Mouse (Mus musculus) thymus, adult 2 months (tissue): ENCODE results near the gene Camkk2. TPM values are rescaled to one million over a fixed set of nuclear protein-coding genes. Genes with fewer than 3 reads are reported as not detected.

Experiments
- DNase-seq: peaks from one replicate; pipeline ENCODE4 v3.0.0; 2021
- H3K27ac ChIP-seq: fragments of 200-500 bp; 2 replicates; pipeline ENCODE4 v1.5.1; 2012; ENCODE audit warnings: low read length, control low read depth; ENCODE audit not compliant: control insufficient read depth, insufficient read depth
- H3K27me3 ChIP-seq: fragments of 200-500 bp; 2 replicates; pipeline ENCODE4 v1.6.1; 2012; ENCODE audit warnings: mild to moderate bottlenecking, low read length, moderate library complexity, mixed read lengths; ENCODE audit not compliant: control insufficient read depth, insufficient read depth
- H3K36me3 ChIP-seq: fragments of 200-500 bp; 2 replicates; pipeline ENCODE4 v1.6.1; 2012; ENCODE audit warnings: mild to moderate bottlenecking, low read length, moderate library complexity; ENCODE audit not compliant: control insufficient read depth, insufficient read depth
- H3K4me1 ChIP-seq: fragments of 200-500 bp; replicated peaks from 2 replicates; pipeline ENCODE4 v1.6.1; 2012; ENCODE audit warnings: low read length; ENCODE audit not compliant: control insufficient read depth, insufficient read depth
- H3K4me3 ChIP-seq: fragments of 200-500 bp; 2 replicates; pipeline ENCODE4 v1.5.1; 2012; ENCODE audit warnings: mild to moderate bottlenecking, low read length, control low read depth, moderate library complexity; ENCODE audit not compliant: control insufficient read depth, insufficient read depth
- CTCF ChIP-seq: fragments of 200-500 bp; IDR thresholded peaks from 2 replicates; pipeline ENCODE4 v1.5.1; 2012; ENCODE audit warnings: mild to moderate bottlenecking, control low read depth, low read length, moderate library complexity, borderline replicate concordance; ENCODE audit not compliant: control insufficient read depth, poor library complexity, insufficient read depth; ENCODE audit errors: extremely low read depth
- POLR2A ChIP-seq: fragments of 200-500 bp; IDR thresholded peaks from 2 replicates; pipeline ENCODE4 v1.6.1; 2012; ENCODE audit warnings: mild to moderate bottlenecking, low read length, control low read depth, moderate library complexity; ENCODE audit not compliant: control insufficient read depth, poor library complexity, insufficient read depth; ENCODE audit errors: extremely low read depth
- WGBS: fragments of 180-500 bp; shearing (Covaris S2); methylation state at CpG from one replicate; pipeline ENCODE4 v1.1.7; 2018; 5-methylcytosine and 5-hydroxymethylcytosine counted together
- polyA plus RNA-seq: library from polyadenylated mRNA; depleted of rRNA; stranded (reverse); fragments of >200 nt; gene quantifications from 2 replicates; pipeline ENCODE4 v1.2.3, GENCODE M21; 2012

The Camkk2 gene
- polyA plus RNA-seq, 1 experiment, result 31.1 TPM

GRCm38 (mm10) chr5:122775646-122776286 lies 3.4 kb downstream of the Camkk2 start:
- H3K36me3 ChIP-seq, result no peaks in the 10 kb centered on the region
- no peaks in the 10 kb centered on the region for H3K27me3 ChIP-seq
- TF ChIP-seq POLR2A (no peak), CTCF (no peak)
- no peak for DNase-seq
- peaks cover 33% of the 10 kb centered on the region for H3K4me1 ChIP-seq
- WGBS, result 73% methylated on average over 14 of the region's 14 CpGs
- H3K4me3 ChIP-seq, result no peak overlapping the region
- H3K27ac ChIP-seq, result no peak overlapping the region

DNA sequence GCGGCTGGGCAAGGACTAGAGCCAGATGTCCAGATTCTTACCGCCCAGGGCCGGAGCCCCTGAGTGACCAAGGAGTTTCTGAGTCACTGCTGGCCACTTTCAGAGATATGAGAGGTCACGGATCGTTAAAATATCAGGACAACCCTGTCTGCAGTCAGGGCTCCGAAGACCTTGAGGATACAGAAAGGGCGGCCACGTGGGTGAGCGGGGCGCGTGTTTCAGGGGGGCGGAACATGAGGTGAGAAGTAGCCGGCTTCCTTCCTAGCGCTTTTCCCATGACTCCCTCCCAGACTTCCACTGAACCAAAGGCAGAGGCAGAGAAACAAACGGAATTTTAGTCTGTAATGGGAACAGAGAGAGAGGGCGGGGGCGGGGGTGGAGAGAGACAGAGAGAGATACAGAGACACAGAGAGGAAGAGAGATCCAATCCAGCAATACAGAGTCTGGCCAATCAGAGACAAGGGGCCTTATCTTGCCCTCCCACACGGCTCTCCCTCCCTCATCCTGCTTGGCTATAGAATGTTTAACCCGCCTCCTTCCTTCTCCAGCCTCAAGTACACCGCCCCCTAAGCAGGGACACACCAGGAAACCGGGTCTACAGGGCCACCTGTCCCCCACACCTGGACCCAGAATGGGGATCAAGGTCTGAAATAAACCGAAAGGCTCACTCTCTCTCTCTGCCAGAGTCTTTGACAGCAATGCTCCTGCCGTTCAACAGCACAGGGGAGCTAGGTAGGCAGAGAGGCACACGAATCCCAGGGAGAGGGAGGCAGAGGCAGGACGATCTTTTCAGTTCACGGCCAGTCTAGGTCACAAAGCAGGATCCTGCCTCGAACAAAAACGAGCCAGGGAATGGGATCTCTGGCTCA lies 4.2 kb downstream of the Camkk2 start:
- 79% methylated on average over 28 of the region's 28 CpGs for WGBS

DNA sequence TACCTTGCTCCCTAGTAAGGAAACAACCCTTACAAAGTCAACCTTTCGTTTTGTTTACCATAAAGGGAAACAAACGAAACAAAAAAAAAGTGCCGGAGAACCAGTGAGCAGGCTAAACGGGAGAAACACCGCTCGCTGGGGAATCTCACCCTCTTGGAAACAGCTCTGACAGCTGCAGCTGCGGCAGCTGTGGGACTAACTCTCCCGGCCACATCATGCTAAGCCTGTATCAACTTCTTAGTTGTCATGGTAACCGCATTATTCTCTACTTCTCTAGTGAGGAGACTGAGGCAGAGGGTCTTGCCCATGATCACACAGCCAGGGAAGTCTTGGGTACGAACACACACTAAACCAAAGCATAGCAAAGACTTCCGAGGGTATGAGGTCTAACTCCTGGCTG lies 5.5 kb downstream of the Camkk2 start:
- Histone ChIP-seq H3K27me3 (no peaks in the 10 kb centered on the region), H3K27ac (no peak overlapping the region), H3K4me3 (no peak overlapping the region), H3K4me1 (peaks cover 34% of the 10 kb centered on the region), H3K36me3 (no peaks in the 10 kb centered on the region)
- 79% methylated on average over 11 of the region's 11 CpGs for WGBS
- TF ChIP-seq POLR2A (no peak), CTCF (no peak)
- DNase-seq, result no peak

More for the DNA sequence above, 4.2 kb downstream of the Camkk2 start:
- TF ChIP-seq CTCF, result no peak
- TF ChIP-seq POLR2A, result no peak
- no peak for DNase-seq
- Histone ChIP-seq H3K4me1 (peaks cover 32% of the 10 kb centered on the region), H3K36me3 (no peaks in the 10 kb centered on the region), H3K4me3 (no peak overlapping the region), H3K27ac (no peak overlapping the region), H3K27me3 (no peaks in the 10 kb centered on the region)

- TF ChIP-seq CTCF, result no peak
- TF ChIP-seq POLR2A, result no peak
- no peaks in the 10 kb centered on the region for H3K27me3 ChIP-seq
- H3K4me1 ChIP-seq, result peaks cover 25% of the 10 kb centered on the region
- H3K27ac ChIP-seq, result no peak overlapping the region
- H3K4me3 ChIP-seq, result no peak overlapping the region
- H3K36me3 ChIP-seq, result no peaks in the 10 kb centered on the region
- no peak for DNase-seq
- WGBS, result 49% methylated on average over 9 of the region's 9 CpGs
These were observed 7.8 kb downstream of the Camkk2 start for GRCm38 (mm10) chr5:122771428-122771827.

GRCm38 (mm10) chr5:122770806-122771261 lies 8.4 kb downstream of the Camkk2 start:
- WGBS, result 10% methylated on average over 9 of the region's 10 CpGs
- H3K4me3 ChIP-seq, result peak overlapping the region; percentile 36
- no peaks in the 10 kb centered on the region for H3K36me3 ChIP-seq

DNA sequence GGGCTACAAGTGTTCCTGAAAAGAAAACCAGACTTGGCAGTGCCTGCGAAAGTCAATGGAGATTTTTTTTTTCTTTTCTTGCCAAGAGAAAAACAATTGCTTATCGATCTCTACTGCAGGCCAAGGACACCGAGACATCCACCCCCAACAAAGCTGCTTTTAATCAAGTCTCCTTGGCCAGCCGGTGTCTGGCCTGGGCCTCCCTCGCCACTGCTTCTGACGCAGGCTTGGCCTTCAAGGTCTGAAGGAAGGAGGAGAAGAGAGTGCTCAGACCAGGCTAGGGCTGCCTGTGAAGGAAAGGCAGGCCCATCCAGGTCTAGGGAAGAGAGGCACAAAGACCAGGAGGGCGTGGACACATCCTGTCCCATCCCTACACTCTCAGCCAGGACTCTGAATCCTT lies 8.9 kb downstream of the Camkk2 start:
- 72% methylated on average over 7 of the region's 7 CpGs for WGBS
- Histone ChIP-seq H3K36me3 (no peaks in the 10 kb centered on the region), H3K27ac (no peak overlapping the region), H3K4me3 (no peak overlapping the region), H3K4me1 (peaks cover 22% of the 10 kb centered on the region), H3K27me3 (no peaks in the 10 kb centered on the region)
- TF ChIP-seq POLR2A (no peak), CTCF (no peak)
- no peak for DNase-seq

More at GRCm38 (mm10) chr5:122770806-122771261, 8.4 kb downstream of the Camkk2 start:
- no peaks in the 10 kb centered on the region for H3K27me3 ChIP-seq
- peak; percentile 17 for DNase-seq
- H3K27ac ChIP-seq, result peak overlapping the region; percentile 6; the same call in 1 of the 2 replicates
- H3K4me1 ChIP-seq, result peaks cover 25% of the 10 kb centered on the region
- TF ChIP-seq POLR2A (no peak), CTCF (no peak)
